Mouse (Mus musculus) cerebellum, adult 2 months (tissue): ENCODE data around the gene Cldn7.

Experiments used
- CTCF ChIP-seq: fragments of 200-500 bp; IDR thresholded peaks from 2 replicates; pipeline ENCODE4 v1.5.1; 2011; ENCODE audit warnings: low read depth, mild to moderate bottlenecking, control low read depth, low read length, moderate library complexity, borderline replicate concordance; ENCODE audit not compliant: insufficient read depth
- POLR2A ChIP-seq: fragments of 200-500 bp; IDR thresholded peaks from 2 replicates; pipeline ENCODE4 v1.6.1; 2011; ENCODE audit warnings: low read length, control low read depth, borderline replicate concordance; ENCODE audit not compliant: insufficient read depth

DNA sequence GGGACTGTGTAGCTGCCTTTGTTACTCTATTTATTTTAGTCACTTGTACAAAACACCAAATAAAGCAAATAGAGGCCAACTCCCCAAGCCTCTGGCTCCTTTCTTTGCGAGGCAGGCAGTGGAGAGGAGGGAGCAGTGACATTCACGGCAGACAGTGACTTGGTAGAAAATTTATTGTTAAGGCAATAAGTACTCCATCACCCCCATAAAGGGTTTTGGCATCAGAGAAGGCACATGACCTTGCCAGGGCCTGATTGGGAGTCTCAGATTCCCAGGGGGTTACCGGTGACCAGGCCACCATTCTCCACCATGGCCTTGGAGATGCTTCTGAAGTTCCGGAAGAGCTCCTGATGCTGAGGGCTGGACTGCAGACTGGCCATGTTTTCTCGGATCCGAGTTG lies 45.5 kb downstream of the Cldn7 start:
- TF ChIP-seq CTCF (no peak), POLR2A (no peak)
